Mouse (Mus musculus): ENCODE data around the gene Pigk.

- no peak for TF ChIP-seq POLR2A (IDR thresholded peaks at IDR 0.05; ENCODE audit: borderline replicate concordance, extremely low read depth, insufficient read depth, insufficient read length, poor library complexity, severe bottlenecking)
- TF ChIP-seq CTCF (IDR thresholded peaks at IDR 0.05; ENCODE audit: borderline replicate concordance, extremely low read depth, insufficient read depth, insufficient read length): no peak
These were observed 62.5 kb downstream of the Pigk start for GRCm38 (mm10) chr3:152776363-152776762.

Measured in brain, embryonic 14.5 days (tissue).